Mouse (Mus musculus) c-Kit-negative CD71-positive TER-119-positive erythroid progenitor cells, embryonic 14.5 days (primary cell): Measurements from ENCODE around the gene Trak1.
A peak's percentile ranks its signal among the peaks of the same experiment; 100 is the strongest.

ENCODE experiments used
- DNase-seq: peaks from one replicate; pipeline ENCODE4 v3.0.0-alpha.2; 2013; ENCODE audit warnings: low read depth, low spot score

The Trak1 gene

DNA sequence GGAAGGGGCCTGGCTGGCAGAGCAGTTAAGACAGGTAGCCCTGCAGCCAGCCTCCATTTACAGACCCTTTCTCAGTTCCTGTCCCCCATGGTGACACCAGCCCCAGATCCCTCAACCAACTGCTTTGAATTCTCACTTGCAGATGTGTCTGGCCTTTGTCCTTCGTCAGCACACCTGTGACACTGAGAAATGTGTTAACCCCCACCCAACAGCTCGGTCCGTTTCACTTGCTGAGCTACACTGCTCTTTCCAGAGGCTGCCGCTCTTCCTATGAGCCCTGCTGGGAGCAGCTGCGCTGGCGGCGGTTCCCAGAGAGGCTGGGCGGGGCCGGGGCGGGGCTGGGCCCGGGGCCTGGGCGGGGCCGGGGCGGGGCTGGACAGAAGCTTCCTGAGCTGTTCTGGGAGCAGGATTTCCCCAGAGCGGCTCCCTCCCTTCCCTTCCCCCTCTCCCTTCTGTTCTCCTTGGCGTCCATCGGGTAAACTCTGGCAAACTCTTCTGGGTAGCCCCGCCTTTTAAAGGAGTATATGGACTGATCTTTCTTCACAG, 74.1 kb downstream of the Trak1 start:
- peak; percentile 42 for DNase-seq

DNA sequence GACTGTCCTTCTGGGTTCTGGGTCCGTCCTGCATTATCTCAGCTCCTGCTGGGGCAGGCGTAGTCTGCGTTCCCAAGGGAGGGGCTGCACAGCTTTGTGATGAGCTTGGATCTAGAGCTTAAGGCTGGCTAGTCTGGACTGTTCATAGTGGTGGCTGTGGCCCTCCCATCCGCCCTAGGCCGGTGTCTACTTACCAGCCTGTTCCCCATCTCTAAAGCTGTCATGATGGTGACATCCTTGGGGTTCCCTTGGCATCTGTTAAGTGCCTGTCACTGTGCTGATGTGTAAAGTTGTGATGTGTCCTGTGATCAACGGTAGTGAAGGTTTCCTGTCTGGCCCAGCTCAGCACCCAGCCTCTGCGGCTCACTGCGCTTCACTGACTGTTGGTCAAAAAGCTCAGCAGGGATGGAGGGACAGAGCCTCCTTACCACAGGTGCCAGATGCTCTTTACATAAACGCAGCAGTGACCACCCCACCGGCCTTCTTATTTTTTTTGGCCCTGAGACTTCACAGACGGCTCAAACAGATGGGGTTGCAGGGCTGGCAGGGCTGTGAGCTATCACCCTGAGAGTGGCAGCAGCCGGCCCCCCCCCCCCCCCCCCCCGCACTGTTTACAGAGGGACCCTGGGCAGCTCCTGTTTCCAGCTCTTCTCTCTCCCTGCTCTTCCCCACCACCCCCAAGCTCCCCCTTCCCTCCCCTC, 74.8 kb downstream of the Trak1 start:
- no peak for DNase-seq

- DNase-seq, result no peak
These were observed 75.8 kb downstream of the Trak1 start for GRCm38 (mm10) chr9:121373107-121373506.

GRCm38 (mm10) chr9:121373512-121373911, 76.2 kb downstream of the Trak1 start:
- DNase-seq, result no peak

GRCm38 (mm10) chr9:121374076-121374863, 77.0 kb downstream of the Trak1 start:
- no peak for DNase-seq

DNA sequence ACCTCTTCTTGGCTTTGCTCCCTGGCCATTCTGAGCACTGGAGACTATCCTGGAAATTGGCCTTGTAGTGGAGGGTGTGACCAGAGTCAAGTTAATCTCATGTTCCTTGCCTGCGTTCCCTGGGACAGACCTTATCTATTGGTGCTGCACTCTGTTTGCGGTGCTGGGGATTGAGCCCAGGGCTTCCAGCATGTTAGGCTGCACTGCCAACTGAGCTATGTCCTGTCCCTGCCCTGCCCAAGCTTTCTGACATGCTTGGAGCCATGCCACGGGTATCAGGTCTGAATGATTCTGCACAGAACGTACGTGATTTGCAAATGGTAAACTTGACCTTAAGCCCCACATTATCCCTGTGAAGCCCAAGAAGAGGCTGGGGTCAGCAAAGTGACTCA, 77.6 kb downstream of the Trak1 start:
- no peak for DNase-seq

- DNase-seq, result no peak
These were observed 78.8 kb downstream of the Trak1 start for GRCm38 (mm10) chr9:121376094-121376493.

DNA sequence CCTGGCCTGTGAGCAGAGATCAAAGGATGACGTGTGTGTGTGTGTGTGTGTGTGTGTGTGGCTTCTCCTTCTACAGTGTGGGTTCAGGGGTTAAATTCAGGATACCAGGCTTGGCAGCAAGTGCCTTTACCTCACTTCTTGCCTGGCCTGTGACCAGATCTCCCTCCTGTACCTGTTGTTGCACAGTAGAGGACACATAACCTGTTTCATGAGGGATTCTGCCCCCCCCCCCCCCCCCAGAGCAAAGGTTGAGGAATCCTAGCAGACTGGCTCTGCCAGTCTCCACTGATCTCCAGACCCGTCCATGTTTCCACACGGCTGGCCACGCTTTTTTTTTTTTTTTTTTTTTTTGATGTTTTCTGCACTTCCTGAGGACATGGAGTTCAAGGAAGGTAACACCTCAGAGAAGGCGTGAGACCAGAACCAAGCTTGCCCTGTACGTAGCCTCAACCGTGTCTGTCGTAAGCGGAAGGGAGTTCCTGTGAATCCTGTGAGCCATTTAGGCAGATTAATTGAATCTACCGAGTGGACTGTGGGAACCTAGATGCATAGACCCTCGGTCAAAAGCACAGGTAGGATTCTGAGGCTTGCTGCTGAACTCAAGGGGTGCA, 83.1 kb downstream of the Trak1 start:
- DNase-seq, result no peak

- no peak for DNase-seq
These were observed 84.5 kb downstream of the Trak1 start for GRCm38 (mm10) chr9:121381678-121382297.

DNA sequence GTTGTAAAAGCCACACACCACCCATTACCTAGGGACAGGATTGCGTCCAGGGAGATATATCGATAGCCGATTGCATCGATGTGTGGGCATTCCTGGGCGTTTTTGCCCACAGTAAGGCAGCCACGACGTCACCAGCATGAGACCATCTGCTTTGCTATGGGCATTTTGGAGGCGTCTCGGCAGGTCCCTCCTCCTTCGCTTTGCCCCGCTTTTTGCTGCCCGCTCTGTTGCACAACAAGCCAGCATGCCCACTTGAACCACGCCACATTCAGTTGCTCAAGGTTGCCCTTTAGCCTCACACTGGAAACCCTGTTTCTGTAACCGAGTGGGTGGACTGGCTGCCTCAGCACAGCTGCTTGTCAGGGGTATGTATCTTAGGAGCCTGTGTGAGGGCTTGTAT, 85.3 kb downstream of the Trak1 start:
- DNase-seq, result no peak

GRCm38 (mm10) chr9:121383180-121383586, 85.9 kb downstream of the Trak1 start:
- DNase-seq, result no peak

GRCm38 (mm10) chr9:121384620-121385019, 87.3 kb downstream of the Trak1 start:
- no peak for DNase-seq

GRCm38 (mm10) chr9:121385091-121385748, 87.9 kb downstream of the Trak1 start:
- peak; percentile 68 for DNase-seq

- DNase-seq, result no peak
These were observed 88.5 kb downstream of the Trak1 start for GRCm38 (mm10) chr9:121385749-121386350.

DNA sequence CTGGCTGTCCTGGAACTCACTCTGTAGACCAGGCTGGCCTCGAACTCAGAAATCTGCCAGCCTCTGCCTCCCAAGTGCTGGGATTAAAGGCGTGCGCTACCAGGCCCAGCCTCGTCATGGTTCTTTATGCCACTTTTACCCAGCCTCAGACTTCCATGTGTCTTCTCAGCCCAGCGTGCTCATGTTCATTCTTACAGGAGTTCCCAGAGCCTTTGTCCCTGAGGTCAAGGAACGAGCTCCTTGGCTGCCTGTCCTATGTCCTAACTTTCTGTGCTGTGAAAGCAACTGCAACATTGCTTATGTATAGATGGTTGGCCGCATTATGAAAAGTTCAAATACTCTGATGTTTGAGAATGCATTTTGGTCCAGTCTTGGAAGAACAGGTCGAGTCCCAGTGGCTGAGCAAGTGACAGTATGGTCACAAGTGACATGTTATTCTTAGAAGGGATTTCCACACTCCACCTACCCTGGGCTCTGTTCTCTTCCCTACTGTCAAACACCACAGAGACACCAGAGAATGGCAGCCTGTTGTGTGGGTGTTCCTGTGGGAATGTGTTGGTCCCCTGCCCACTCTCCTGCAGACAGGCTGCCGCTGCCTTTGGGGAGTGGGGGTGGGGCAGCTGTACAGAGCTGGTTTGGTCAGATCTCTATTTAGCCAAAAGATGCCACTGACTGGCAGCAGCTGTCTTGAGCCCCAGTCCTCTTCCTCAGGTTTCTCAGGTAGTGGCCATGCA, 90.4 kb downstream of the Trak1 start:
- DNase-seq, result no peak

GRCm38 (mm10) chr9:121388273-121388931, 91.1 kb downstream of the Trak1 start:
- DNase-seq, result no peak

DNA sequence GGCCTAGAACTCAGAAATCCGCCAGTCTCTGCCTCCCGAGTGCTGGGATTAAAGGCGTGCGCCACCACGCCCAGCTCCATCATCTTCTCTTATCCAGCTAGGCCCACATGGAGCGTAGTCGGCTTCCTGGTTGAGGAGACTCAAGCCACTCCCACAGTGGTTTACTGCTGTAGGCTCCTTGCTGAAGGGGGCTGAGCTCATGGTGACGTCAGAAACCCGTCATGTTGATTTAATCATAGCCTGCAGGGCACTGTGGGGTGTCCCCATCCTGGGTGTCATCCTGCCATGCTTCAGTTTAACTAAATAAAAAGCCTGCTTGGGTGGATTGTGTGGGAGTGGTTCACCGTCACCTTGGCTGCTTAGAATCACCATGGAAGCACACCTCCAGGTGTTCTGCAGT, 92.0 kb downstream of the Trak1 start:
- no peak for DNase-seq

- DNase-seq, result no peak
These were observed 94.6 kb downstream of the Trak1 start for GRCm38 (mm10) chr9:121391898-121392297.

GRCm38 (mm10) chr9:121392427-121392826, 95.1 kb downstream of the Trak1 start:
- DNase-seq, result peak; percentile 42

DNA sequence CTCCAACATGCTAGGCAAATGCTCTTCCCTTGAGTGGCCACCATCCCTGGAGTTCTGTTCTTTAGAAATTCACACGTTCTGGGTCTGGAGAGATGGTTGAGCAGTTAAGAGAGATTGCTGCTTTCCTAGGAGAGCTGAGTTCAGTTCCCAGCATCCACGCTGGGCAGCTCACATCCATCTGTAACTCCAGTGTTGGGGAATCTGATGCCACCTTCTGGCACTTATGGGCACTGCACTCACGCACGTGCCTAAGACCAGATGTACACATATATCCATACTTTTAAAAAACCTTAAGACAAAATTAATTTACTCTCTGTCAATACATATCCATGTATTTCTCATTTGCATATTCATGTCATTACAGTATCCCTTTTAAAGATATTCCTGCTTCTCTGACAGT, 95.8 kb downstream of the Trak1 start:
- DNase-seq, result no peak
